Comparison of ENCODE assay signal across 14 mouse cellular contexts in the genomic region with DNA sequence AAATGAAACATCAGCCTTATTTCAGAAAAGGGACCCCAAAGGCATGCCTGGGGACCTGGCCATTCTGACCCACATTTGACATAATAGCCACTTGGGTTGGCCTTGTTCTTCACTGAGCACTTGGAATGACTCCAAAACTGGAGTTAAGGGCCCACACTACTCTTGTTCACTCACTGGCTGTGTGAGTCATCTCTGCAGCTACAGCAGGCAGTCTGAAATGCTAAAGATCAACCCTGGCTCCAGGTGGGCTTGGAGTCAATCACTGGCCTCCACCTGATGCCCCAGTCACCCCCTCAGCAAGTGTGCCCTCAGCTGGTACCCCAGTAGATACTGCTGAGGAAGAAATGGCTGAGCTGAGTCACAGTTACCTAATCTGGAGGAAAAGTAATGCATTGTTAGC.
DNase-seq lines count a peak whose midpoint lies in the region; ATAC-seq and TF ChIP-seq lines count a peak whose summit lies in the region.
"Had no signal": no experiment of that assay in that cellular context is flagged by ENCODE, and none has a peak within 500 bp of the region (broad histone marks: within the 10 kb centered on the region; RNA-seq: fewer than 3 reads in every experiment).

No protein-coding gene starts in this region.

- no peak for ATAC-seq in heart, embryonic 14.5 days (ENCODE audit: insufficient number of reproducible peaks, insufficient read depth, low FRiP score, low read depth)
- no peak for ATAC-seq in lung, embryonic 14.5 days (ENCODE audit: insufficient read depth)
- no peak for ATAC-seq in megakaryocyte, adult 5-6 weeks (ENCODE audit: poor library complexity, severe bottlenecking)

- H3K27me3 ChIP-seq in heart, embryonic 14.5 days (ENCODE audit: control insufficient read depth, insufficient read depth, low read length) = no peaks in the 10 kb centered on the region
- H3K27me3 ChIP-seq in lung, embryonic 14.5 days (ENCODE audit: insufficient read depth, low read length) = peaks cover 24% of the 10 kb centered on the region; the same call in 1 of the 2 replicates
- H3K27me3 ChIP-seq: midbrain, embryonic 12.5 days had no signal

- H3K4me1 ChIP-seq in heart, embryonic 14.5 days (ENCODE audit: control insufficient read depth in 2 of 2, insufficient read depth in 2 of 2, low read length in 2 of 2) = peaks cover 32 to 48% of the 10 kb centered on the region in 2 experiments
- peaks cover 33% of the 10 kb centered on the region for H3K4me1 ChIP-seq in lung, embryonic 14.5 days (ENCODE audit: insufficient read depth)

- no peak overlapping the region for H3K9ac ChIP-seq in heart, embryonic 14.5 days (ENCODE audit: low read length)
- H3K9ac ChIP-seq in lung, embryonic 14.5 days = no peak overlapping the region
- H3K9ac ChIP-seq: liver, embryonic 14.5 days; midbrain, embryonic 12.5 days had no signal

- no peak overlapping the region for H3K4me2 ChIP-seq in heart, embryonic 14.5 days (ENCODE audit: low read length)
- H3K4me2 ChIP-seq in lung, embryonic 14.5 days = no peak overlapping the region
- H3K4me2 ChIP-seq: midbrain, embryonic 12.5 days had no signal

- no peak for TF ChIP-seq CTCF in lung, embryonic 14.5 days (IDR thresholded peaks at IDR 0.05; ENCODE audit: low read depth)

- H3K9me3 ChIP-seq in heart, embryonic 14.5 days (ENCODE audit: control insufficient read depth, low read length) = no peaks in the 10 kb centered on the region
- H3K9me3 ChIP-seq in lung, embryonic 14.5 days (ENCODE audit: low read depth, low read length) = no peaks in the 10 kb centered on the region
- H3K9me3 ChIP-seq: forebrain, embryonic 10.5 days; midbrain, embryonic 12.5 days had no signal

- H3K27ac ChIP-seq in heart, embryonic 14.5 days (replicated peaks in 1 of 2; ENCODE audit: control insufficient read depth in 1 of 2, insufficient read depth in 1 of 2, low read depth in 2 of 2, low read length in 2 of 2) = peak overlapping the region; percentile 30 to 48; a peak in 3 of 4 replicates
- H3K27ac ChIP-seq in lung, embryonic 14.5 days (ENCODE audit: low read depth) = peak overlapping the region; percentile 13; the same call in 1 of the 2 replicates
- H3K27ac ChIP-seq: forebrain, embryonic 10.5 days; liver, embryonic 14.5 days; midbrain, embryonic 12.5 days had no signal

- no peak overlapping the region for H3K4me3 ChIP-seq in heart, embryonic 14.5 days (ENCODE audit: control insufficient read depth in 1 of 2, insufficient read depth in 1 of 2, low read depth in 1 of 2, low read length in 2 of 2)
- H3K4me3 ChIP-seq in lung, embryonic 14.5 days (ENCODE audit: low read depth, low read length) = no peak overlapping the region
- H3K4me3 ChIP-seq: forebrain, embryonic 10.5 days; midbrain, embryonic 12.5 days had no signal

- DNase-seq in adrenal gland, adult (ENCODE audit: inconsistent age in 2 of 2, low spot score in 1 of 2) = peak; percentile 72 to 90
- DNase-seq in adrenal gland, postnatal 25 days = no peak
- no peak for DNase-seq in heart, postnatal 4 days
- peak; percentile 71 for DNase-seq in lung, embryonic 14.5 days
- DNase-seq in lung, postnatal 14 days = no peak
- DNase-seq in lung, postnatal 10 days = peak; percentile 46
- DNase-seq: gastrocnemius, postnatal 14 days; kidney, adult 11 months; thymus, adult 18-20 months had no signal

- no peaks in the 10 kb centered on the region for H3K36me3 ChIP-seq in heart, embryonic 14.5 days (ENCODE audit: control insufficient read depth, insufficient read depth, low read length)
- no peaks in the 10 kb centered on the region for H3K36me3 ChIP-seq in lung, embryonic 14.5 days (ENCODE audit: insufficient read depth)
- H3K36me3 ChIP-seq: forebrain, embryonic 10.5 days; midbrain, embryonic 12.5 days had no signal

Comparison
In these comparisons a context has a peak if more than half of its experiments do, and no peak if none do; other contexts are left out.
1. DNase-seq: peak in adrenal gland, adult (2 of 2), lung, embryonic 14.5 days (single experiment) and lung, postnatal 10 days (single experiment); none in adrenal gland, postnatal 25 days (single experiment), heart, postnatal 4 days (single experiment) and lung, postnatal 14 days (single experiment).